Mouse (Mus musculus): ENCODE measurements around the gene Ubald1.
A peak's percentile ranks its signal among the peaks of the same experiment; 100 is the strongest.

The Ubald1 gene

DNA sequence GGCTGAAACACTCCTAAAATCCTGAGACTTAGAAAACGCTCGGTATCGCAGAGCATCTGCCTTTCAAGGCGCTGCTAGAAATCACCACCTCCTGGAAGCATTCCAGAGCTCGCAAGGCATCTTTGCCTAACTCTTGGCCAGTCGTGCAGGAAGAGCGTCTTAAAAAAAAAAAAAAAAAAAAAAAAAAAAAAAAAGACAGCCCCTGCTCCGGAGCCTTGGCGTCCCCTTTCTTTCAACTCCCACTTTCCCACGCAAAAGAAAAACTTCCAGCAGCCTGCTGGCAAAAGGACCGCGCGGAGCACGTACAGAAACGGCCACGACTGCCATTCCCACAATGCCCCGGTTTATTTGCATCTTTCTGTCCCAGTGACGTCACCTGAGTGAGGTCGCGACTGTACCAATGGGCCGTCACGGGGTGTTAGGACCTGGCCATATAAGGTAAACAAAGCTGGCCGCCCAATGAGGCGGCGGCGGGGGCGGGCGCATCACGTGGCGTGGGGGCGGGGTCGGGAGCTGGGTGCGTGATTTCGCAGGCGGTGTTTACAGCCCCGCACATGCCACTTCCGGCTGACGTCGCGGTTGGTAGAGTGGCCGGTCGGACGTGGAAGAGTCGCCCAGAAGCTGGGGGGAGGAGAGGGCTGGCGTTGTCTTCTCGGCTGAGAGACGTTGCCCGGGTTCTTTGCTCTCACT is at the start of gene Ubald1:
Gene Ubald1, minus strand, starts transcription at position 180 of the 690 bp plus-strand sequence.
- peak; percentile 99 for DNase-seq (ENCODE audit: low spot score)

DNA sequence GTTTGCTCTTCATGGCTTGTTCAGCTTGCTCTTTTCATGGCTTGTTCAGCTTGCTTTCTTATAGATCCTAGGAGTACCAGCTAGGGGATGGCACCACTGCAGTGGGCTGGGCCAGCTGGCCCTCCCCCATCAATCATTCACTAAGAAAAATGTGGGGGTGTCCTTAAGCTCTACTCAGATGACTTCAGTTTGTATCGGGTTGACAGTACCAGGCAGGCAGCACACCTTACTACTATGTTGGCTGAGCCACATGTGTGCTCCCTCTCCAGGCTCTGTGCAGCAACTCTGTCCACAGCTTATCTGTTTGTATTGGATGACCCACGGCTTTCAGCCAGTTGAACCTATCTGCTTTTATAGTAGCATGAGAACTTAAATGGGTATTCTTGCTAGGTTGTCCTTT is 48.4 kb upstream of the Ubald1 start:
- no peak for DNase-seq (ENCODE audit: low spot score)

DNA sequence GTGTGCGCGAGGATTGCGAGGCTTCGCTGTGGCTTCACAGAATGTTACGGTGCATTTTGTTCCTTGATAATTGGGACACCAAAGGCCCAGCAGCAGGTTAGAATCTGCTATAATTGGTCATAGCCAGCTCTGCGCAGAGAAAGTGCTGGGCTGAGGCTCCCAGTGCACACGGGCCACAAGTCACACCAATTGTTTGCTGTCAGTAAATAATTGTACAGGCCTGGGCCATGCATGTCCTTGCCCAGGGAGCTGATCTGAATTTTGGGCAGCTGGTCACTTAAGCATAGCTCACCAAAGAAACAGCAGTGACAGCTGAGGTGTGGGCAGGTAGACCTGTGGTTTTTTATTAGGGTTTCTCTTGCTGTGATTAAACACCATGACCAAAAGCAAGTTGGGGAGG is 47.9 kb upstream of the Ubald1 start:
- no peak for DNase-seq (ENCODE audit: low spot score)

DNA sequence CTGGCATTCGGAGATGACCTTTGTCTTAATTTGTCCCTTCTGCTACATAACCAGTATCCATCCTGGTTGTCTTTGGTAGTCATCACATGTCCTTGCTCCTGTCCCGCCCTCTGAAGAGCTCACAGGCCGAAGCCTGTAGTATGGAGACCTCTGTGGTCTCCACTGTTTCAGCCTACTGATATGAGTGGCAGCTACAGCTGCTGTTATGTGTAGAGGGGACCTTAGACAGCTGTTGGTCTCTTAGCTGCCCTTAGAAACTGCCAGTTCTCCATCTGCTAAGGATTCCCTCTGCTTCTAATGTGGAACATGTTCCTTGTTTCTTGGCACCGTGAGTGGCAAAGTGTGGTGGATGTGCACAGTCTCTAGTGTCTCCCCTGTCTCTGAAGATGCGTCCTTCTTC is 43.9 kb upstream of the Ubald1 start:
- no peak for DNase-seq (ENCODE audit: low spot score)

DNA sequence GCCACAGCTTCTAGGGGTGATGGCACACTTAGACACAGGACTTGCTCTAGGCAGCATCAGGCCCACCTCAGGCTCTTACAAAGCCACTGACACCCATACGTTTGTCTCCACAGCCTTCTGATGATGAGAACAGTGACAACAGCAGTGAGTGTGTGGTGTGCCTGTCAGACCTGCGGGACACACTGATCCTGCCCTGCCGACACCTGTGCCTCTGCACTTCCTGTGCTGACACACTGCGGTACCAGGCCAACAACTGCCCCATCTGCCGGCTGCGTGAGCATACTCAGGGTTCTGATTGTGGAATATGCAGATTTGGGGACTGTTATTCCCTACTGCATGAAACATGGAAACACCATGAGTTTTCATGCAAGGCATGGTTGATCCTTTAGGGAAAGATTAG is 42.4 kb upstream of the Ubald1 start:
- no peak for DNase-seq (ENCODE audit: low spot score)

DNA sequence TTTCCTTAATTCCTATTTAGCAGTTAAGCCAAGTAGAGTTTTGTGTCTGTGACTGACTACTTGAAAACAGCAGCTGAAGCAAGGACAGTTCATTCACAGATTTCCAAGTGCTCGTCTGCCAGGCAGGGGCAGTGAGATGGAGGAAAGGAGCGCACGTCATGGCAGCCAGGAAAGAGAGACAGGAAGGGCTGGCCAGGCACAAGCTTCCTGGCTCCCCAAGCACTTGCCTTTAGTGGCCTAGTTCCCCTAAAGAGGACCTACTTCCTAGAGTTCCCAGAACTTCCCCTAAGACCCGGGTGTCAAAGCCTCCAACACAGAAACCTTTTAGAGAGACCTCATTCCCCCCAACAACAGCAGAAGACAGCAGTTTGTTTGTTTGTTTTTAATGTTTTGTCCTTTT is 40.4 kb upstream of the Ubald1 start:
- no peak for DNase-seq (ENCODE audit: low spot score)

DNA sequence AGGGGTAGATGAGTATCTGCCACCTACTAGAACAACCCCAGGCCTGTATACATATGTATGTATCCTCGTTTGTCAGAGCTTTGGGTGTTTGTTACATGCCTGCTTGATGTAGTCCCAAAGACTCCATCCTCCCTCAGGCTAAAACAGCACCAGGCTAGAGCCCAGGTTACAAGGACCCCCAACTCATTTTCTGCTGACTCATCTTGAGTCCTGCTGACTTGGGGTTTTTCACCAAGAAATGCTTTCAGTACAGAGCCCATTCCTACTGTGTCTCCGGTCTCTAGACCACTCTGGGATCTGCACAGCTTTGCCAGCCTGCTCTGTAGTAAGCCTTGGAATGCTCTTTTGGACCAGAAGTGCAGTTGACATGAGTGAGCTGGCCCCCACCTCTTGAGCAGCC is 36.5 kb upstream of the Ubald1 start:
- no peak for DNase-seq (ENCODE audit: low spot score)

DNA sequence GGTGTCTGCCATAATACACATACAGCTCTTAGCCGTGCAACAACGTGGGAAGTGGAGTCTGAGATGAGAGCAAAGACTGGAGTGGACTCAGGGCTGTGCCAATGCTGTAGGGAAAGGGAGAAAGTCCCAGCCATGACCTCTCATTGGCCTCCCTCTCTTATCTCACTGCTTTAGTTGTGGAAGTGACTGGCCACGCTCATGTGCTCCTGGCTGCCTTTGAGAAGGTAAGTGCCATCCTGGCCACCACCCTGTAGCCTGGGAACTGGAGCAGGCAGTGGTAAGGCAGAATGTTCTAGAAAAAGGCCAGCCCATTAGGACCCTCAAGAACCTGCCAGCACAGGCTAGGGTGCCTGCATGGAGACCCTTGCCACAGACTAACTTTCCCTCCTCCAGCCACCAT is 35.8 kb upstream of the Ubald1 start:
- no peak for DNase-seq (ENCODE audit: low spot score)

DNA sequence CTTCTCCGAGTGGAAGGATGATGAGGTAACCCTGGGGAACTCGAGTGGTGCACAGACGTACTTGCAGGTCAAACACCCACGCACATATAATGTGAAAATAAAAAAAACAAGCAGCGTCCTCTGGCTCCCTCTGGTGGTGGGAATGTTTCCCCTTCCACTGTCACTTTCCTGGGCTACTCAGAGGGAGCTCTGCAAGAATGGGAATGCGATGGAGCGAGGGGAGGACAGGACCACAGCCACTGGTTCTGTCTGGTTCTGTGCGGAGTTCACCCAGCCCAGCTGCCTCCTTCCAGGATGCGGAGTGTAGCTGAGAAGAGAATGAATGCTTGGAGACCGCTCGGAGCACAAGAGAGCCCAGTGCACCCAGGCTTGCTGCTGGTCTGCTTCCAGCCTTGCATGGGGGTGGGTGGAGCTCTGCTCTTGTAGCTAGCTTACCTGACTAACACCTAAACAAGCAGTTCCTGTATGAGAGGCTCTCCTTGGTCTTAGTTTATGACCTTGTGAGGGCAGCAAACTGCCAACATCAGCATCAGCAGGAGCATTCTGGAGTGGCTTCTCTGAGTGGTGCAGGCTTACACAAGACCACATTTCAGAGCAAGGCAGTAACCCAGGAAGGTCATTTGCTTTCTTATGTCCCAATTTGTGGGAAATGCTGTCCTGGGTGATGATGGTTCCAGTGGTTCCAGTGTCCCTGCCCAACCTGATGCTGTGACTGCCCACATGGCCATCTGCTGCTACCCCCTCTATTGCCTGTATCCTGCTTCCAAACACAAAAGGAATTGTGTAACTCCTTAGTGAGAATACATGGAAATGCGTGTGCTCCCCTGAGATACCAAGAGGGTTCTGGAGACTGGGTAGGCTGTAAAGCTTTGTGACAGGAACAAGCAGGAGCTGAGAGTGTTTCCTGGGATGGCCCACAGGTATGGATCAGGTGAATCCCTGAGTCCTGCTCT is 33.9 kb upstream of the Ubald1 start:
- peak; percentile 85 for DNase-seq (ENCODE audit: low spot score)

DNA sequence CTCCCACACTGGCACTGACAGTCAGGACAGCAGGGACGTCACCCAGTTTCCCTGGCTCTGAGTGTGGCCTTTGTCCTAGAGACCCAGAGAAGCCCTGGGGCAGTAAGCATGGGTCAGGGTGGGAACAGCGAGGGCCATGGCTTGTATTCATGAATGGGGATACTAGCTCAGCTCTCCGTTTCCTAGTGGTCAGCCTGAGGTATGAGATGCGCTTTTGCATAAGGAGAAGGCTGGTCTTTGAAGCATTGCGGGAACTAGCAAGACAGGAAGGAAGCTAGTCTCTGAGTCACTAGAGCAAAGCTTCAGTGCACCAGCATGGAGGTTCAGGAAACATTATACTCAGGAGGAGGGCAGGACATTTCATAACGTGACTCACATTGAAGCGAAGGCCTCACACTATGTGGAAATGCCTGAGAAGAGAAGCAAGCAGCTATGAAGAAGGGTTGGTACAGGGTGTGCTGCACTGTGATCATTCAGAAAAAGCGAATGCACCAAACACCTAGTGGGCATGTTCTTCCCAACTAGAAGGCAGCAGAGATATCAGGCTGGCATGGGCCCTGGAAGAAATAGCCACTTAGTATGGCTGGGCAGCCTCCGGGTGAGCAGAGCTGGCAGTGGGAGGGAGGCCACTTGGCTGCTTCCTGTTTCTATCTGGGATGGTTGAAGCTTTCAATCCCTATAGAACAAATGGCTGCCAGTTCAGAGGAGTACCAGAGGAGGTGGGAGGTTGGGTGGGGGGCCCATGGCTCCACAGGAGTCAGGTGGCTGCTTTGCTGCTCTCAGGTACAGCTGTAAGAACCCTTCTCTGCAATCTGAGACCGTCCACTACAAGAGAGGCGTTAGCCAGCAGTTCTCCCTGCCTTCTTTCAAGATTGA is 33.0 kb upstream of the Ubald1 start:
- no peak for DNase-seq (ENCODE audit: low spot score)

DNA sequence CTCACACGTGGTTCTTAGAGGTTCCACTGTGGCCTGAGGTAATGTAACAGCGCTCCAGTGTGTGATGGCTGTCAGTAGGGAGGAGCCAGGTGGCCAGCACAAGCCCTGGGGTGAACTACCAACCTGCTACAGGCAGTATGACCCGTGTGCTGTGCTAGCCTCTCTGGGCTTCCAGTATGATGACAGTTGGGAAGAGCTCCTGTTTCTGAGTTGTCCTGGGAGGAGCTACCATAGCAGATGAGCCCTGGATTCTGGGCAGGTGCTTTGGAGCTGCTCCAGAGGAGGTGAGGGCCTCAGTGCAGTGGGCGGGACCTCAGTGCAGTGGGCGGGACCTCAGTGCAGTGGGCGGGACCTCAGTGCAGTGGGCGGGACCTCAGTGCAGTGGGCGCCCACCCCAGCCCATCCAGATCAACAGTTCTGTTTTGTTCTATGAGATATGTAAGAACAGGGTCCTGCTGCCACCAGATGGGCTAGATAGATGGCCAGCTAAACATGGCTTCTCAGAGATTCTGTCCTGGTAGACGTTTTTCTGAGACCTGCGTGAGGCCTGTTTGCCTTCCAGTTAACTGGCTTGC is 32.0 kb upstream of the Ubald1 start:
- no peak for DNase-seq (ENCODE audit: low spot score)

DNA sequence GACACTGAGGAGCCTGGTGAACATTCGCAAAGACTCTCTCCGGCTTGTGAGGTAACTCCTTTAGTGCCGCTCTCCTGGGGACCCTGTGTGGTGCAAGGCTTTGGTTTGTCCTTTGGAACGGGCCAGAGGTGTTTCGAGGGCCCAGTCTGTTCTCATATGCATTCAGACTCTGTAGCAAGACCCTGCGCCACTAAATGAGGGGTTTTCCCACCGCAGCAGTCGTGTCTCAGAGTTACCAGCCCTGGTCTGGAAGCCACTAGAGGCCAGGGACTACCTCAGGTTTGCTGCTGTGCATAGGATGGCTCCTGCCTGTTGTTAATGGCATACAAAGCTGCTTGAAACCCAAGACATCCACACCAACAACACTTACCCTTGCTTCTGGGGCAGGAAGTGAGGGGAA is 30.6 kb upstream of the Ubald1 start:
- DNase-seq (ENCODE audit: low spot score), result no peak

DNA sequence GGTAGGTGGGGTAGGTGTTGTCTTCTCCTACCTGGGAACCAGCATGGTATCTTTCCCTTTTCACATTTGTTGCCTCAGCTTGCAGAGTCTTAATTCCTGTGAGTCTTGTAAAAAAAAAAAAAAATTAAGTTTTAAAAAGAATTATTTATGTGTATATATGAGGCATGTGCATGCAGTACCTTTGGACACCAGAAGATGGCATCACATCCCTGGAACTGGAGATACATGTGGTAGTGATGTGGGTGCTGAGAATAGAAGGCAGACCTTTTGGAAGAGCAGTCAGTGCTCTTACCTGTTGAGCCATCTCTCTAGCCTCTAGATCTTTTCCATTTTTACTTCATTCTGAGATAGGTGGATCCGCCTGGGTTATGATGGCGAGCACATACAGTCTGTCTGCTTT is 29.6 kb upstream of the Ubald1 start:
- no peak for DNase-seq (ENCODE audit: low spot score)

DNA sequence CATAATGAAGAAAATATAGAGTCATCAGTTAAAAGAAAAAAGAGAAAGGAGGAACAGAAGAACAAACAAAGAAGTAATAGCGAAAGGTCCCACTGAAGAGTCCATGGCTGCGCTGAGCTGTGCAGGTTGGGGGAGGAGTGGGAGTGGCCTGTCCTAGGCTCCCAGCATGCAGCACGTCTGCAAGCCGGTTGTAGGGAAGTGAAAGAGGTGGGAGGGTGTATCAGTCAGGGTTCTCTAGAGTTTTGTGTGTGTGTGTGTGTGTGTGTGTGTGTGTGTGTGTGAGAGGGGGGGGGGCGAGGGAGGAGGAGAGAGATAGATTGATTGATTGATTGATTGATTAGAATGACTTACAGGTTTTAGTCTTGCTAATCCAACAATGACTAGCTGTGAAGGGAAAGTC is 27.9 kb upstream of the Ubald1 start:
- DNase-seq (ENCODE audit: low spot score), result no peak

DNA sequence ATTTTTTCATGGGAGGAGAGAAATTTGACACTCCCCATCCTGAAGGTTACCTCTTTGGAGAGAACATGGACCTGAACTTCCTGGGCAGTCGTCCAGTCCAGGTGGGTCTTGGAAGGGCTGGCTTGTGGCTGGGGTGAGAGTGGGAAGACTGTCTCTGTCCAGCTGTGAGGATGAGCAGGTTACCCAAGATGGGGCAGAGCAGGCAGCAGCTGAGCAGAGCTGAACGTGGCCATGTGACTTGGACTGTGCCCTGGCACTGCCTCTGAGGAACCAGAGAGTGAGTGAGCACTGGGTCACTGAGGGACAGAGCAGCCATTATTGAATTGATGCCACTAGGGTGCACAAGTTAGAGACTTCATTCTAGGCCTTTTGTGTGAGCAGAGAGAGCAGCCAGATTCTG is 27.3 kb upstream of the Ubald1 start:
- DNase-seq (ENCODE audit: low spot score), result no peak

DNA sequence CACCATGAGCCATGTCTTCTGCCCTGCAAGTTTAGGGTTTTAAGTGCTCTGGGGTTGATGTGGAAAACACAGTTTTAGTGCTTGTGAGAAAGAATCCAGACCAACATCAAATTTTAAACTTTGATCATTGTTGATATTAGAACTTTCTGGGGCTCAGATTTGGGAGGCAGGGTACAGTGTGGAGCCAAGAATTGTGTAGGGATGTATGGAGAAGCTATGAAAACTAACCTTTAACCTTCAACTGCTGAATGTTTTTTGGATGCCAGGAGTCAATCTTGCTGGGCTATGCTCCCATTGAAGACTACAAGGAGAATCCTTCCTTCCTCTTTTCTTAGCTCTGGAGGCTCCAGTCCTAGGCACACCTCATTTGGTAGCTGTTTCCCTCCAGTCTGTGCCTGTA is 26.4 kb upstream of the Ubald1 start:
- no peak for DNase-seq (ENCODE audit: low spot score)

DNA sequence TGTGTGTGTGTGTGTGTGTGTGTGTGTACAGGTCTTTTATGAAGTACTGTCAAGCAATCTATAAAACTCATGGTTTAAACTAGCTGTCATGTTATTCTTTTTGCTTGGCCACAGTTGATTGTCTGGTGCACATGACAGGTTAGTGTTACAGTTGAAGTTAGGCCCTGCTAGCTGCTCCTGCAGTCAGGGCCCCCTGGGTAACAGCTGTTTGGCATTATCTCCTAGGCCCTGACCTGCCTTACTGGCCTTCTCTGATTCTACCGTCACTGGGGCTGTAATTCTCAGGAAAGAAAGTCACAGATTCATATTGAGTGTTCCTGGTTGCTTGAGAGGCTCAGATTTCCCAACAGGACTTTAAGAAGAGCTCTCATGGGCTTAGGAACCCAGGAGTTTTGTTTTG is 25.5 kb upstream of the Ubald1 start:
- DNase-seq (ENCODE audit: low spot score), result no peak

DNA sequence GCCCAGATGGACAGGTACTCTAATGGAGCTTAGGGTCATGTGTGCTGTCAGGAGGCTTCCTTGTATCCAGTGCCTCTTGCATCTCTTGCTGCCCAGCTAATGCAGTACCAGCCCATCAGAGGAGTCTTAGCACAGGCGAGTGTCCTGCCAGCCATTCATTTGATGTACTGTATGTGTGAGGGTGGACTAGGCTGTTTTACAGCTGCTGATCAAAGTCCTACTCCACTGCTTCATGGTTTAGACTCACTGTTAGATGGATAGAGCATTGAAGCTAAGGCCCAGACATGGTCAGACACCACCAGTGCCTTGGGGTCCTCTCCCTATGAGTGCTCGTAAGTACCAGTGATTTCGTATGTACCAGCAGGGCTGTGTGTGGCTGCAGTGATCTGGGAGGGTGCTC is 24.8 kb upstream of the Ubald1 start:
- no peak for DNase-seq (ENCODE audit: low spot score)

DNA sequence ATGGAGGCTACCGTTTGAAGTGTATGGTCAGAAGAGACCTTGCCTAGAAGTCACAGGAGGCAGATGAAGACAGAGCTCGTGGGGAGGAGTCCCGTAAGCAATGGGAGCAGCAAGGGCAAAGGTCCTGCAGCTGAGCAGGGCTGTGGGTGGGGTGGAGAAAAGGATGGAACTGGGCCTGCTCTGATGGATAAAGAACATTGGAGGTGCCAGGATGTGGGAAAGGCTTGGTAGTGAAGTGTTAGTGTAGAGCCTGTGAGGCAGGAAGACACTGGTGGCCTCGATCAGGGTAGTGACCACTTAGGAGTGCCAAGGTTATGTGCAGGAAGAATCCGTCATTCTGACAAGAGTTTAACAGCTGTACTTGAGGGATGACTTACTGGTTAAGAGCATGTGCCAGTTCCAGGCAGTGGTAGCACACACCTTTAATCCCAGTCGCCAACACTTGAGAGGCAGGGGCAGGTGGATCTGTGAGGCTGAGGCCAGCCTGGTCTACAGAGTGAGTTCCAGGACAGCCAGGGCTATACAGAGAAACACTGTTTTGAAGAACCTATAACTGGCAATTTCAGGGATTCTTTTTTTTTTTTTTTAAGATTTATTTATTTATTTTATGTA is 23.5 kb upstream of the Ubald1 start:
- DNase-seq (ENCODE audit: low spot score), result no peak

DNA sequence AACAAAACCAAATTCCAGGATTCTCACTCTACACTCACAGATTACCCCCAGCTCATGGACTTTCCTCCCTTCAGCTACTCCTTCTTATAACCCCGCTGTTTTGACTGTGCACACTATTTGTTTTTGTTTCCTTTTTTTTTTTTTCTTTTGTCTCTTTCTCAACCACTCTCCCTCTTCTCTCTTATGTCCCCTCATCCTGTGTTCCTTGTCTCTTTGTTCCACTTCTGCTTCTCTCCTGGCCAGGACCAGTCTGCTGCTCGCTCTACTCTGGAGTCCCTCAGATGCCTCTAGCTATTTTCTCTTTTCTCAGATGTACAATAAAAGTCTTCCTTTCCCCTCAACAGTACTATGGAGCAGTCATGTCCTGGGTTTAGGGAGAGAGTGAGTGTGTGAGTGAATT is 22.3 kb upstream of the Ubald1 start:
- DNase-seq (ENCODE audit: low spot score), result no peak

DNA sequence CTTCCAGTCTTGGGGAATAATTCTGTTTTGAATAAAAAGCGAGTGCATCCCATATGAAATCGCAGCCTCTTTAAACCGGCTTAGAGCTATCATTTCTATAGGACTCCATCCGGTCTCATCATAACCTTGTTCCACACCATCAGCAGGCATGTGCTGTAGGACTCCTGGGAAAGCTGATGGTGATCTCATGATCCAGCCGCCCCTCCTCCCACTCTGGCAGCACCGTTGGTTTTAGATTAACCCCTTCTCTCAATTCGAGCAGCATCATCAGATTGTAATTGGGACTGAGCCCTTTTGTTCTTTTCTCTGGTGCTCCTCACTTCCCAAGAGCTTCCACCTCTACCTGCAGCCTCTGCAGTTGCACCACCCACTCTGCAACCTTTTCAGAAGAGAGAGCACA is 21.1 kb upstream of the Ubald1 start:
- no peak for DNase-seq (ENCODE audit: low spot score)

DNA sequence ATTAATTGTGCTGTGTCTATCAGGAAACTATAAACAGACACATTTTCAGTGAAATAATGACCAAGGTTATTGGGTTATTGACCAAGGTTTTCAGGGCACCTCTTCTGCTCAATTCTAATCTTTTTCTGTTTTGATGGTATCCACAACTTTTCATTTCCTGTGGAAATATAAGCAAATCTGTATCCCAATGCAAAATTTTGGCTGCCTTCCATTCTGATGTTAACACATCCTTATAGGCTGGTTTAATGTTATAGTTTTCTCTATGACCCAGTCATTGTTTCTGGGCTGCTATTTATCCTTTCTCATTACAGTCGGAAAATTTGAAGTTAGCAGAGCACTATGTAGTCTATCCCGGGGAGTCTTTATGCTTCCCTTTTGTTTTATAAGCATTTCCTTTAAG is 19.6 kb upstream of the Ubald1 start:
- DNase-seq (ENCODE audit: low spot score), result no peak

Data from left cerebral cortex, adult 11 months (tissue).